Mouse (Mus musculus): ENCODE results near the gene Ttll11.

GRCm38 (mm10) chr2:35722821-35723220 is 256.9 kb downstream of the Ttll11 start:
- TF ChIP-seq POLR2A (IDR thresholded peaks at IDR 0.05; ENCODE audit: borderline replicate concordance, low read depth, low read length), result no peak
- no peak for TF ChIP-seq CTCF (IDR thresholded peaks at IDR 0.05; ENCODE audit: low read depth, low read length)

Data from bone marrow macrophage, adult 2 months (primary cell).